Mouse (Mus musculus): ENCODE measurements around the gene Ggt1. TPM values are rescaled to one million over a fixed set of nuclear protein-coding genes. Genes with fewer than 3 reads are reported as not detected.
"Not testable (repeated sequence)": the region's sequence is repeated elsewhere in the genome, so short reads cannot be mapped to it uniquely, and the experiment has no call there.

Gene Ggt1
- total RNA-seq (2017), result 4.1 and 4.3 TPM in 2 replicates

DNA sequence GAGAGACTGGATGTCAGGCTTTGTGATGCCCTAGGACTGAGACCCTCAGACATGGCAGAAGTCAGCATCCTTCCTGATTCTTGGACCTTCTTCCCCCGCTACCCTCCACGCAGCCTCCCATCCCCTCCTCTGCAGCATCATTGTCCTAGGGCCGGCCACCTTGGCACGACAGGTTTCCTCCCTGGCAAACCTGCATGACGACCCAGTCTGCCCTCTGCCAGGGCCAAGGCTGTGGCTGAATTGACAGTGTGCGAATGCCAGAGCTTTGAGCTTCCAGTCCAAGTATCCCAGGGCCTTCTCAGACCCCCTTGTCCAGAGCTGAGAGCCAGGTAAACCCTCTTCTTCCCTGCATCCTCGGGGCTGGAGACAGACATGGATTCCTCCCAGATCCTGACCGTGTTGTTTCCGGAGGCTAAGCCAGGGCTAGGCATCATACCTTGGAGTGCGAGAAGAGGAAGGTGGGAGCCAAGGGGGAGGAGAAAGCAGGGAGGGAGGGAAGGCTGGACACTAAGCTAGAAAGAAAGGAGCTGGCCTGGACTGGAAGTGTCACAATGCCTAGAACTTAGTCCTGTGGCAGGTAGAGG, at the start of gene Ggt1:
Gene Ggt1, plus strand, starts transcription at position 534 of the 584 bp plus-strand sequence.
- ATAC-seq (ENCODE audit: extremely low read depth, insufficient number of reproducible peaks, low FRiP score, poor library complexity, severe bottlenecking), result no peak

DNA sequence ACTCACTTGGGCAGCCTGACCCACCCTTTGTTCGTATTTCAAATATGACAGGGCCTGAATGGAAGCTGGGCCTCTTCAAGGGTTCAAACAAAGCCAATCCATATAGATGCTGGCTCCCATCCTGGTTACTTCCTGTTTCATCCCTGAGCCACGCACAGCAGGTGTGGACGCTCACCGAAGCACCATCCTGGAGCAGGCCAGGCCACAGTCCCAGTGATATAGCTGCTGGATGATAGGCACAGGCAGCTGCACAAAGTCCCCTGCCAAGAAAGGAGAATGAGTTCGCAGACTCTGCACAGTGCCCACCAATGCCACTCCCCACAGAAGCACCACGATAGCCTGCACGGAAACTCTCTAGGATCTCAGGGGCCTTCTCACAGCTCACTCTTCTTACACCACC, 49.5 kb upstream of the Ggt1 start:
- no peak for ATAC-seq (ENCODE audit: extremely low read depth, insufficient number of reproducible peaks, low FRiP score, poor library complexity, severe bottlenecking)

DNA sequence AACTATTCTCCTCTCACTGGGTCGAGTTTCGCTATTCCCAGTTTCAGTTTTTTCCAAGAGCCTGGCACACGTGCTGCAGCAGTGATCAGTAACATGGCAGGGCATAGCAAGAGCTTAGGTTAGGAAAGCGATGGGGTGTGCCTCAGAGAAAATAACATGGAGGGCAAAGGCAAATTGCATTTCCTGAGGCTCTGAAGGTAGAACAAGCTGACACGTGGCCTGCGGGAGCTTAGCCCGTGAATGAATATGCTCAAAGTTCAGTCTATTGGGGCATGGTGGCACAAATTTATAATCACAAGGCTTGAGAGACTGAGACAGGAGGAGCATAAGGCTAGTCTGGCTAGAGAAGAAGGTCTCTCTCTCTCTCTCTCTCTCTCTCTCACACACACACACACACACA, 48.6 kb upstream of the Ggt1 start:
- ATAC-seq (ENCODE audit: extremely low read depth, insufficient number of reproducible peaks, low FRiP score, poor library complexity, severe bottlenecking), result no peak

DNA sequence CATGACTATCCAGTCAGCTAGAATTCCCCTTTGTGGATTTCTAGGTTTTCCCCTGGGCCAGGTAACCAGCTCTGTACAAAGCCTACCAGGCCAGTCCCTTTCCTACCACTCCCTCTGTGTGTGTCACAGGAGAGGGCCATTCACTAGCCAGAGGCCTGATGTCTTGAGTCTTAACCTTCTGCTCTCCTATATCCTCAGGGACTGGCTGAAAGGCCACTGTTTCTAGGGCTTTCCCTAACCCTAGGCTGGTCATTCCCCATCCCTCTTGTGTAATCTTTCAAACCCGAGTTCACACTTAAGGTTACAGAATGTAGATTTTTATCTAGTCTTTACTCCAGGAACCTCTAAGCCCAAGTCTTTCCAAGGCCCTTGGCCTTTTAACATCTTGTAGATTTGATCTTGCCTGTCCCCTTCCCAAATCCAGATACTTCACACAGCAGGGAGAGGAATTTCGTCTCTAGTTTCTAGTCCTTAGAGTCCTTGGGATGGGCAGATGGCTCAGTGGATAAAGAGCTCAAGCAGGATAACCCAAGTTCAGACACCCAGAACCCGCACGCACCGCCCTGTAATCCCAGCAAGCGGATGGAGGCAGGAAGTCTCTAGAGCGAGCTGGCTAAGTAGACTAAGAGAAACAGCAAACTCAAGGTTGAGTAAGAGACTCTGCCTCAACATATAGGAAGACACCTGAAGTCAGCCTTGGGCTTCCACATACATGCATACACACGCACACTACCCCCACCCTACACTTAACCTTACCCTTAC, 47.9 kb upstream of the Ggt1 start:
- ATAC-seq (ENCODE audit: extremely low read depth, insufficient number of reproducible peaks, low FRiP score, poor library complexity, severe bottlenecking), result no peak

DNA sequence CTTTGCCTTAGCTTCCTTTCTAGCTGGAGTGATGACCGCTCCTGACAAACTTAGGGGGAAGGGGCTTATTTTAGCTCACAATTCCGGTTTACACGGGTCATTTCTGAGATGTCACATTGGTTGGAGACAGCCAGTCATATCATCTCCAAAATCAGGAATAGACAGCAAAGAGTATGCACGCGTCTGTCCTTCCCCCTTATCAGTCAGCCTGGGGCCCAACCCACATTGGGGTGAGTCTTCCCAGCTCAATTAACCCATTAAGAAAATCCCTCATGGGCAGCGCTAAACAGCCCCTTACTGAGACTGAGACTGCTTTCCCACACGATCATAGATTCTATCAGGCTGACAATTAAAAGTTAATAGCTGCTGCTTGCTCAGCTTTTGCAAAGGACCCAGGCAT, 47.0 kb upstream of the Ggt1 start:
- ATAC-seq (ENCODE audit: extremely low read depth, insufficient number of reproducible peaks, low FRiP score, poor library complexity, severe bottlenecking), result no peak

DNA sequence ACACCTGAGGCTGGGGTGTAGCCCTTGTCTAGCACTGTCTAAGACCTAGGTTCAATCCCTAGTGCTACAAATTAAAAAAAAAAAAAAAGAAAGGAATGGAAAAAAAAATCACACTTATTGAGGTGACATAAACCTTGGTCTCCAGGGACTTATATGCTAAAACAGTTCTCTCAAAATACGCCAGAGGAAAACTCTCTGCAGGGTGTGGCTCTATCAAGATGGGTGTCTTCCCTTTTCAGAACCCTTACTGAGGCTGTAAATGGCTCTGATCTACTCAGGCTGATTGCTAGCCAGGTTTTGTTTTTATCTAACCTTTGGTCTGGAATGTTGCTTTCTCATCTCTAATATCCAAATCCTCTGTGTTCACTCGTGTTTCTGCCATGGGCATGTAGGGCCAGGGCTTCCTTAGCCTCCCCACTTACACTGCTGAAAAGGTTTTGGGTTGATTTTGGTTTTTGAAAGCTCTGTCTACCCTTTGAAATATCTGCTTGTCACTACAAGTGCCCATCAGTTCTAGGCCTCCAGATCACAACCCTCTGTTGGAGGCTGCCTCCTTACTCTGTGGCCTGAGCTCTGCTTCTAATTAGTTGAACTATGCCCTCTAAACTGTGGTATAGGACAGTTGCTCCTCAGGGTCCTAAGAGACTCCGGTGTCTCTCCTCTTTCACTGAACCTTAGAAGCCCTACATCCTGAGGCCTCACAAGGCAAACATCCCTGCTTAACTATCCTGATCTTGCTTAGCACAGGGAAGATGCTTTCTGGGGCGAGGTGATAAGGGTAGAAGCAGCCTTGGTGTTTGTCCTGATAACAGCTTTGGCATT, 46.0 kb upstream of the Ggt1 start:
- ATAC-seq (ENCODE audit: extremely low read depth, insufficient number of reproducible peaks, low FRiP score, poor library complexity, severe bottlenecking), result no peak

DNA sequence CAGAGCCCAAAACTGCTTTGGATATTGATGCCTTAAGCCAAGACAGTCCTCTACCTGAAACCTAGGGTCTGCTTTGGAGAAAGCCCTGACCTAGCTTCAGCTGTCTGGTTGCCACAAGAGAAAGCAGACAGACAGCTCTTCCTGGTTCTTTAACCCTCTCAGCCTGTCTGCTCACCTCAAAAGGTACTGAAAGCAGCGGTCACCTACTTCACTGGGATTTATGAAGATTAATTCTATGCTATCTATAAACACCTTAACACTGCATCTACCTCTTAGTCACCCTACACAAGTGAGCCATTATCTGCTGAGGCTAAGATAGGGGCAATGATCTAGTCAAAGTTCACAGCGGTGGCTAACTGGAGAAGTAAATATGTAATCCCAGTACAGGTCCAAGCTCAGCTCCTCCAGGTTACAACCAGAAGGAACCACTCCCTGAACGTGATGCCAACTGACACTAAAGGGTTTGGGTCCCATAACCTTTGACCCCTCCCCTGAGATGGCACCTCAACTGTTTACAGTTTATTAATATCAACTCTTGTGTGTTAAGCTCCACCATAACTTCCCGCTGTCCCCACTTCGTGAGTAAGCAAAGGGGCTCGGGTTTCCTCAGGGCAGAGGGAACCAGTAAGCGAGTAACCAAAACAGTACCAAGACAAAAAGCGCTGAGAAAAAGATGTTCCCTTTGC, 45.2 kb upstream of the Ggt1 start:
- no peak for ATAC-seq (ENCODE audit: extremely low read depth, insufficient number of reproducible peaks, low FRiP score, poor library complexity, severe bottlenecking)

DNA sequence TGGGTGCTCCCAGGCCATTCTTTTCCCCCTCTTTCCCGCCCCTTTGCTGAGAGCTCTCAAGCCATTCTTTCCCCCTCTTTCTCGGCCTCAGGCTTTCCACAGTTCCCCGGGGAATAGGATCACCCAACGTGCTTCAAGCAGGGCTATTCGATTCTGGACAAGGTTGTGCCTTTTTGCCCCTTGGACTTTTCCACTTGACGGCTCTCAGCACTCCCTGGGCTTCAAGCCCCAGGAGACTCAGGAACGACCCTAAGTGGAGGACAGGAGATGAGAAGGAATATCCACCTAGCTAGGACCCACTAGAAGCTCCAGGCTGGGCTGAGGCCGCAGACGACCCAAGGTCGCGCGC, 44.7 kb upstream of the Ggt1 start:
- no peak for ATAC-seq (ENCODE audit: extremely low read depth, insufficient number of reproducible peaks, low FRiP score, poor library complexity, severe bottlenecking)

DNA sequence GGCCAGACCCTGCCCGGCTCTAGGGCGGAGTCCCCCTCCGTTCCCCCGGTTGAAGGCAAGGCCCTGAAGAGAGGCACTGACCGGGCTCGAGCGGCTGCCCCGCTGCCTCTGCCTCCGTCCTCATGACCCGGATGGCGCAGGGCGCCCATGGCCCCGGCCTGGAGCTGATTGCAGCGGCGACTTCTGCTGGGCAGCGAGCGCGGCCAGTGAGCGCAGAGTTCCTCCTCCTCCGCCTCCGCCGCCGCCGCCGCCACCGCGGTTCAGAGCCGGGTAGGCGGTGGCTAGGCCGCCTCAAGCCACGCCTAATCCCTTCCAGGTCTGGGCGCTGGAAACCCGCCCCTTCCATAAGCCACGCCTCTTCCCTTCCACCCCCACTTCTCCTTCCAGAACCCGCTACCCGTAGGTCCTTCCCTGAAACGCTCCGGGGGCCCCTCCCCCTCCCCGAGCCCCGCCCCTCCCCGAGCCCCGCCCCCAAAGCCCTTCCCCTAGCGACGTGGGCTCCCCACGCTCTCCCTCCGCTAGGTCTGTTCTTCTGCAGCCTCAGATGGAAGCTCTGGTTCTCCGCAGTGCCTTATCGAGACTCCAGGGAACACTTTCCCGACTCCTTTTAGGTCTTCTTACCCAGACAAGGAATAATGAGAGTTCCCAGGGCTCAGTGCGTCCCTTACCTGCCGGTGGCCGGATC, 44.2 kb upstream of the Ggt1 start, which contains the start of gene Snrpd3:
Gene Snrpd3, plus strand, starts transcription at position 479 of the 685 bp plus-strand sequence.
- peak; percentile 92 for ATAC-seq (ENCODE audit: extremely low read depth, insufficient number of reproducible peaks, low FRiP score, poor library complexity, severe bottlenecking)

DNA sequence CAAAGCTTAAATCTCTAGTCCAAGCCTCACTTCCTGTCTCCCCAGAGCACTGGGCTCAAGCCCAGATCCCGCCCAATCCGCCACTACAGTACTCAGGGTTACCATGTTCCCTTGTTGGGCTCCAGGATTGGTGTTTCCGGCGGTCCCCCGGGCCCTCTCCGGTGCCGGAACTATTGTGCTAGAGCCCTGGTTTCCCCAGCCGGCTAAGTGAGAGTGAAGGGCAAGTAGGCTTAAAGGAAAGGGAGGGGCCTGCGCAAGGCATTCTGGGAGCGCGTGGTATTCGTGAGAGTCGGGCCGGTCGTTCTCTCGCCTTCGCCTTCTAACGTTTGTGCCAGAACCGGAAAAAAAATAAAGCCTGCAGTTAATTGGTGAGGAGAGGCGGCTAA, 43.7 kb upstream of the Ggt1 start, which contains the start of gene Gucd1:
Gene Gucd1, minus strand, starts transcription at position 215 of the 386 bp plus-strand sequence.
- peak; percentile 83 for ATAC-seq (ENCODE audit: extremely low read depth, insufficient number of reproducible peaks, low FRiP score, poor library complexity, severe bottlenecking)

DNA sequence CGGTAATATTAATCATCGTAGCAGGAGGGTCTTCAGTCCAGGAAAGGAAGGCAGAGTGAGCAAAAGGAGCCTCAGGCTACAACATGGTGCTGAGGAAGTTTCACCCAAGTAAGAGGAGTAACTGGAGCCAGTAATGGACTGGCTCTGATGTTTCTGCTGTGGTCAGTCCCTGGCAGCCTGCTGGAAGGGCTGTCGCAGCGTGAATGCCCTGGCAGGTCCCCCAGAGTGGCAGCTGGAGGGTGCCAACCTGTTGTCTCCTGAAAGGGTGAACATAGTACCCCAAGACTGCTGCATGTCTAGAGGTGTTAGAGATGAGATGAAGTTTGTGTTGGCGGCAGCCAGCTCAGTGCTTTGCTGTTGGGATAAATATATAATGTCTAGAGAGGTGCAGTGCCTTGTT, 40.8 kb upstream of the Ggt1 start:
- no peak for ATAC-seq (ENCODE audit: extremely low read depth, insufficient number of reproducible peaks, low FRiP score, poor library complexity, severe bottlenecking)

DNA sequence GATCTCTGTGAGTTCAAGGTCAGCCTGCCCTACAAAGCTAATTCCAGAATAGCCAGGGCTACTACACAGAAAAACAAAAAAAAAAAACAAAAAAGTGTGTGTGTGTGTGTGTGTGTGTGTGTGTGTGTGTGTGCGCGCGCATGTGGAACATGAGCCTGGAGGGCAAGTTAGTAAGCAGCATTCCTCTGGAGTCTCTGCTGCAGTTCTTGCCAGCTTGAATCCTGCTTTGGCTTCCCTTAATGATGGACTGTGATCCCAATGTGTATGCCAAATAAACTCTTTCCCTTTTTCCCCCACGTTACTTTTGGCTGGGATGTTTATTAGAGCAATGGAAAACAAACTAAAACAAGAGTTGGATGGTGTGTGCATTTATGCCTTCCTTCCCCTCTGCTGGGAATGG, 39.8 kb upstream of the Ggt1 start:
- ATAC-seq (ENCODE audit: extremely low read depth, insufficient number of reproducible peaks, low FRiP score, poor library complexity, severe bottlenecking), result no peak

DNA sequence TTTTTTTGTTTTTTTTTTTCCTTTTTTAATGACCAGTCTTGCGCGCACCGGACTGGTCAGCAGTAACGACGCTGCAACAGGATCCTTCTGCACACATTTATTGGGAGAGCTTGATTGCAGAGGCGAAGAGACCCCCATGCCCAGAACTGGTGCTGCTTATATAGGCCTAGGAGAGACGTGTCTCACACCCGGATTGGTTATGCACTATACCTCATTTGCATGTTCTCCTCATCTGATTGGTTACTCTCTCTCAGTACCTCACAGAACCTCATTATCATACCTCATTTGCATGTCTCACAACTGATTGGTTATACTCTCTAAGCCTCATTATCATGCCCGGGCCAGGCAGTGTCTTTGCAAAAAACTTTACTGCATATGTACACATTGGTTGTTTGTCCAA, 36.0 kb upstream of the Ggt1 start:
- not testable (repeated sequence) for ATAC-seq (ENCODE audit: extremely low read depth, insufficient number of reproducible peaks, low FRiP score, poor library complexity, severe bottlenecking)

DNA sequence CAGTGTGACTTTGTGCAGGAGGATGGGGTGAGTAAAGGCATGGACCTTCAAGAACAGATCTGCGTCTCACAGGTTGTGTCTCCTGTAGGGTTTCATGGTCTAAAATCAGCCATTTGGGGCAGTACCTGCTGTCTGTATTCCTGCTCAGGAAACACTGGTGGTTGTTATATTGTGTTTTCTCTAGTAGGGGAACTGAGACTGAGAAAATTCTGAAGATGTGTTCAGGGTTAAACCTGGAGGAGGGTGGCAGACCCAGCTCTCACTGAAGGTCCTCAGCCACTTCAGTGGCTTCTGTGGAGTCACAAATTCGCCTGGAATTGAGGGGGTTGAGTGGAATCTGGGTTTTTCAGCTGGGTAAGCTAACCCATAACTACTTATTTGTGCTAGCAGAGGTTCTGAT, 31.1 kb upstream of the Ggt1 start:
- ATAC-seq (ENCODE audit: extremely low read depth, insufficient number of reproducible peaks, low FRiP score, poor library complexity, severe bottlenecking), result no peak

DNA sequence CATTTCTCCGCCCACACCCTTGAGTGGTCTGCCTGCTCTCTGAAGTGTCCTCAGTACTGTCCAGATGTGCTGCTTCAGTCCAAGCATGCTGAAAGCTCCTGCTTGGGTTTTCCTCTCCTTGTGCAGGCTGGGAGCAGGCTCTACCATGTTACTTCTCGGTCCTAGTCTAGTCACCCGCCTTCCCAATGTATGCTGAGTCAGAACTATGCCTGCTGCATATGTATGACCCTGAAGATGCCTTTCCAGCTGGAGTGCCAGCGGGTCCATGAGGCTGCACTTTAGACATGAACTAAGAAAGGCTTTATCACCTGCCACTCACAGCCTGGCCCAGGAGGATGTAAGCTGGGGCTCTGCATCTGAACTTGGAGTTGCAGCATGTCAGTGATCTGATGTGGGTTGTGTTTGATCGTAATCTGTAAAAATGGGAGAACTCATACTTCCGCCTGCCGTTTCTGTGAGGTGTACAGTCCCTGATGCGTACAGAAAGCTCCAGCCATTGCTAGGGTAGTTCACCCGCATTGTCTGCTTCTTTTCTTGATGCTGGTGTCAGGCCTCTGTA, 29.8 kb upstream of the Ggt1 start:
- peak; percentile 21; the same call in 1 of the 2 replicates for ATAC-seq (ENCODE audit: extremely low read depth, insufficient number of reproducible peaks, low FRiP score, poor library complexity, severe bottlenecking)

DNA sequence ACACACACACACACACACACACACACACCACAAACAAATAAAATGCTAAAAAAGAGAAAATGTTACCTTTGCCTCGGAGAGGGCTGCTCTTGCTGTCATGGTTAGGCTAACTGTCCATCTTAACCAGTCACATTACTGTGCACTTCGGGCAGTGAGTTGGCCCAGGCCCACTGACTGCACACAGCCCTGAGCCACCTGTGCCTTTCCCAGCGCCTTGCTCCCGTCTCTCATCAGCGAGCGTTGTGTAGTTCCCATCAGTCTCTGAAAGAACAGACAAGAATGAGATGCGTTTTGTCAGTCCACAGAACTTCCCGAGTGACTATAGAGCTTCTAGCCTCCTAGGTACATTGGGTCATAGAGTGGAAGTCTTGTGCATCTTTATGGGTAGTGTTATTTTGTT, 27.2 kb upstream of the Ggt1 start:
- no peak for ATAC-seq (ENCODE audit: extremely low read depth, insufficient number of reproducible peaks, low FRiP score, poor library complexity, severe bottlenecking)

DNA sequence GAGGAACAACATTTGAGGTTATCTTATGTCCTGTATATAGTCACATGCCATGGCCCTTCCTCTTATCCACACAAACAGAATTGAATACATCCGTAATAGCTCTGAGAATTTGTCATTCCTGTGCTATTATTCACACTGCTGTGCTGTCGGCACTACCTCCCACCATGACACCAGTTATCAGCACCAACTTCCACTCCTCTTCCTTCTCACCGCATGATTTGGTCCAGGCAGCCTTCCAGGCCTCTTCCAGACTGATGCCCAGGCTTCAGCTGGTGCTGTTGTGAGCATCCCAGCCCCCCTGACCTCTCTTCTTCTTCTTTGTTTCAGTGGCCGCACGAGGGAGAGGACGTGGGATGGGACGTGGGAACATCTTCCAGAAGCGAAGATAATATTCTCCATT, 26.5 kb upstream of the Ggt1 start:
- no peak for ATAC-seq (ENCODE audit: extremely low read depth, insufficient number of reproducible peaks, low FRiP score, poor library complexity, severe bottlenecking)

DNA sequence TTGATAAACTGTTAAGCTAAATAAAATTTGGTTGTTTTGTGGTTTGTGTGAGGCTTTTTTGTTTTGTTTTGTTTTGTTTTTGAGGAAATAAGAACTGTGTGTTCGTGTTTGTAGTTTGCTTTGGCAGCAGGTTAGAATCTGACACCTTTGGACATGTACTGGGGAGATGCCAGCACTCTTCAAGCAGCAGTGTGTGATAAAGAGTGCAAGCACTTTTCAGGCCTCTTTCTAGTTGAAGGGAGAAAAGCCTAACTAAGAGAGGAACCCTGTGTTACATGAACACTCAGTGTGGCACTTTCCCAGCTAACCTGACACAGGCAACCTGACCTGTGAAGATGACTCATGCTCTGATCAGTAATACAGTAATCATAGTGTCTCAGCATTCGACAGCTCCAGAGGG, 26.0 kb upstream of the Ggt1 start:
- no peak for ATAC-seq (ENCODE audit: extremely low read depth, insufficient number of reproducible peaks, low FRiP score, poor library complexity, severe bottlenecking)

DNA sequence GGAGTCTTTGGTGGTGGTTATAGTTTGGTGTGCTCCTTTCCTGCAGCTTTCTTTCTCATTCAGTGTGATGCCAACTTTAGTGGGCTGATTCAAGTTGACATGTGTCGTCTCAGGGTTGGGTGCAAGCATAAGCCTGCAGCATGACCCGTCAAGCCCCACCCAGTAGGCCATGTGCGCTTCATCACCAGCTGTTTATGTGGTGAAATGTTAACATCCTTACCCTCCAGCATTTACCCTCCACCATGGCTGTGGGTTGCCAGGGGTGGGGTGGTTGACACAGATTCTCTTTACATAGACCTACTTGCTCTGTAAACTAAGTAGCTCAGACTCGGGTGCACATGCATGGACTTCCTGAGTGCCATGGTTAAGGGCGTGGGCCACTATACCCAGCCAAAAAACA, 25.3 kb upstream of the Ggt1 start:
- peak; percentile 53; the same call in 1 of the 2 replicates for ATAC-seq (ENCODE audit: extremely low read depth, insufficient number of reproducible peaks, low FRiP score, poor library complexity, severe bottlenecking)

Measured in neutrophil, adult 5-6 weeks (primary cell).